Mouse (Mus musculus): ENCODE results near the gene Limch1.

Limch1 gene

GRCm38 (mm10) chr5:67095651-67096377, 350.2 kb downstream of the Limch1 start:
- no peak for ATAC-seq (ENCODE audit: insufficient number of reproducible peaks, low FRiP score, low TSS enrichment)

GRCm38 (mm10) chr5:67096378-67096771, 350.7 kb downstream of the Limch1 start:
- no peak for ATAC-seq (ENCODE audit: insufficient number of reproducible peaks, low FRiP score, low TSS enrichment)

GRCm38 (mm10) chr5:67097106-67098050, 351.8 kb downstream of the Limch1 start:
- no peak for ATAC-seq (ENCODE audit: insufficient number of reproducible peaks, low FRiP score, low TSS enrichment)

- ATAC-seq (ENCODE audit: insufficient number of reproducible peaks, low FRiP score, low TSS enrichment): no peak
Observed at GRCm38 (mm10) chr5:67098051-67098732, 352.6 kb downstream of the Limch1 start.

GRCm38 (mm10) chr5:67098733-67099323, 353.2 kb downstream of the Limch1 start, which contains the start of gene Phox2b:
Gene Phox2b (minus strand): TSS chr5:67099301.
- no peak for ATAC-seq (ENCODE audit: insufficient number of reproducible peaks, low FRiP score, low TSS enrichment)

GRCm38 (mm10) chr5:67099393-67100271, 354.0 kb downstream of the Limch1 start:
- ATAC-seq (ENCODE audit: insufficient number of reproducible peaks, low FRiP score, low TSS enrichment): no peak

GRCm38 (mm10) chr5:67100564-67101394, 355.2 kb downstream of the Limch1 start:
- no peak for ATAC-seq (ENCODE audit: insufficient number of reproducible peaks, low FRiP score, low TSS enrichment)

- no peak for ATAC-seq (ENCODE audit: insufficient number of reproducible peaks, low FRiP score, low TSS enrichment)
Observed at GRCm38 (mm10) chr5:67101395-67101760, 355.8 kb downstream of the Limch1 start.

GRCm38 (mm10) chr5:67101793-67102600, 356.4 kb downstream of the Limch1 start:
- no peak for ATAC-seq (ENCODE audit: insufficient number of reproducible peaks, low FRiP score, low TSS enrichment)

GRCm38 (mm10) chr5:67103016-67103415, 357.4 kb downstream of the Limch1 start:
- no peak for ATAC-seq (ENCODE audit: insufficient number of reproducible peaks, low FRiP score, low TSS enrichment)

- ATAC-seq (ENCODE audit: insufficient number of reproducible peaks, low FRiP score, low TSS enrichment): no peak
Observed at GRCm38 (mm10) chr5:67106261-67106660, 360.6 kb downstream of the Limch1 start.
